Mouse (Mus musculus) left cerebral cortex, adult 8-10 months (tissue): ENCODE measurements around the gene Olfr473. TPM values are rescaled to one million over a fixed set of nuclear protein-coding genes. Genes with fewer than 3 reads are reported as not detected.
"Not testable (repeated sequence)": the region's sequence is repeated elsewhere in the genome, so short reads cannot be mapped to it uniquely, and the experiment has no call there.

Experiments
- DNase-seq, 2 experiments: peaks; one replicate each; pipeline ENCODE4 v3.0.0; 2022; ENCODE audit warnings: low spot score in 2 of 2
- total RNA-seq, 4 experiments: library from RNA; stranded (reverse); gene quantifications; 2 replicates each; pipeline ENCODE4 v1.2.4; 2022

Gene Olfr473
- not detected for total RNA-seq

- no peak for DNase-seq
Measured at GRCm38 (mm10) chr7:107930146-107930545, at the start of gene Olfr473. Gene Olfr473 (plus strand): TSS chr7:107930446.

GRCm38 (mm10) chr7:107897602-107898001, 32.6 kb upstream of the Olfr473 start, which contains the start of gene Olfr472:
Gene Olfr472 (plus strand): TSS chr7:107897902.
- no peak for DNase-seq

- not testable (repeated sequence) for DNase-seq
Measured at GRCm38 (mm10) chr7:107952539-107952938, 22.3 kb downstream of the Olfr473 start.

- no peak for DNase-seq
Measured at GRCm38 (mm10) chr7:107954343-107954742, 24.1 kb downstream of the Olfr473 start, which contains the start of gene Olfr474. Gene Olfr474 (plus strand): TSS chr7:107954643.

- no peak for DNase-seq
Measured at GRCm38 (mm10) chr7:107964503-107964902, 34.3 kb downstream of the Olfr473 start, which contains the start of gene Olfr476. Gene Olfr476 (plus strand): TSS chr7:107964803.

Other genes with a start within 250 kb of the Olfr473 start
- under 1 TPM; 0.11 to 0.63 (median 0.40) TPM for gene Cyb5r2, start 172.4 kb upstream of the Olfr473 start, total RNA-seq
- not detected for gene Ovch2, start 129.2 kb upstream of the Olfr473 start, total RNA-seq
- not detected for gene Olfr467, start 118.2 kb upstream of the Olfr473 start, total RNA-seq
- not detected for gene Olfr469, start 104.9 kb upstream of the Olfr473 start, total RNA-seq
- gene Olfr470, start 83.0 kb upstream of the Olfr473 start, total RNA-seq, result not detected
- gene Olfr472, start 32.5 kb upstream of the Olfr473 start, total RNA-seq, result under 1 TPM in 1 of 4 experiments, not detected in 3; 0.07 TPM
- not detected for gene Olfr474, start 24.2 kb downstream of the Olfr473 start, total RNA-seq
- not detected for gene Olfr476, start 34.4 kb downstream of the Olfr473 start, total RNA-seq
- not detected for gene Olfr477, start 56.2 kb downstream of the Olfr473 start, total RNA-seq
- not detected for gene Olfr478, start 103.5 kb downstream of the Olfr473 start, total RNA-seq
- not detected for gene Olfr479, start 120.2 kb downstream of the Olfr473 start, total RNA-seq
- not detected for gene Olfr480, start 136.9 kb downstream of the Olfr473 start, total RNA-seq
- not detected for gene Olfr481, start 149.4 kb downstream of the Olfr473 start, total RNA-seq
- gene Olfr482, start 167.1 kb downstream of the Olfr473 start, total RNA-seq, result 1 to 10 TPM; 1.7 to 2.6 (median 2.5) TPM
- gene Olfr483, start 170.4 kb downstream of the Olfr473 start, total RNA-seq, result not detected
- gene Olfr484, start 197.0 kb downstream of the Olfr473 start, total RNA-seq, result not detected
- gene Olfr485, start 229.4 kb downstream of the Olfr473 start, total RNA-seq, result not detected
- not detected for gene Olfr486, start 242.3 kb downstream of the Olfr473 start, total RNA-seq